Mouse (Mus musculus) frontal cortex, postnatal 36 days (tissue): ENCODE measurements around the gene Laptm4a.
"Not testable (repeated sequence)": the region's sequence is repeated elsewhere in the genome, so short reads cannot be mapped to it uniquely, and the experiment has no call there.

ENCODE experiments used
- DNase-seq, 2 experiments: peaks; one replicate each; pipeline ENCODE4 v3.0.0; 2022; ENCODE audit warnings: low spot score in 2 of 2

Gene Laptm4a

DNA sequence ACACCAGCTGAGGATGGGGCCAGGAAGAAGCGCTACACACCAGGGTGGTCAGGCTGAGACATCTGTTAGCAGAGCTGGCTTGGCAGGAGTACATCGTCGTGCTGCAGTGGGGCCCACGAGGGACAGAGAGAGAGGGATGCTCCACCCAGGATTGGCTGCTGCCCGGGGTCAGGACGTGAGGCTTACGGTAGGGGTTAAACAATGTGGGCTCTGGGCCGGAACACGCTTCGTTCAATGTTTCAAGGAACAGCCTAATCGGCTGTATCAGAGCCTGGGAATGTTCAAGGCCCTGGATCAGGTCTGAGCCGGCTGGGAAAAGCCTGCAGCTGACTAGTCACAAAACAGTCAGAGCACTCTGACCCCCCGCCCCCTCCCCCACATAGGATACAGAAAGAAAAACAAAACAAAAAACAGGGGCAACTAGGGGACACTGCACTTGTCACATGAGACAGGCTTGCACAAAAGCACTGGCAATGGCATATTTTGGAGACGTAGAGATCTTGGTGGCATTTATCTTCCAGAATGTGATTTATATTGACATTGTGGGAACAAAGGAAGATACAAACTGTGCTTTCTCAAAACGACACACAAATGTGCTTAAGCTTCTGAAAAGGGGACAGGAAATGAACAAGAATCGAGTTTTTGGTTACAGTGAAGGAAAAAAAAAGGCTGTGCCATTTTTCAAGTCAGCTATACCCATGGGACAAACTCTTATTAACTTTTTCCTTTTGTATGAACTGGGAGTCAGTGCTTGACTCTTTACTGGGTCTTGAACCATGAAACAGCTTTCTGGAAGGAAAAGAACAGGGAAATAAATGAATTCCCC is 8.4 kb upstream of the Laptm4a start:
- DNase-seq: no peak

DNA sequence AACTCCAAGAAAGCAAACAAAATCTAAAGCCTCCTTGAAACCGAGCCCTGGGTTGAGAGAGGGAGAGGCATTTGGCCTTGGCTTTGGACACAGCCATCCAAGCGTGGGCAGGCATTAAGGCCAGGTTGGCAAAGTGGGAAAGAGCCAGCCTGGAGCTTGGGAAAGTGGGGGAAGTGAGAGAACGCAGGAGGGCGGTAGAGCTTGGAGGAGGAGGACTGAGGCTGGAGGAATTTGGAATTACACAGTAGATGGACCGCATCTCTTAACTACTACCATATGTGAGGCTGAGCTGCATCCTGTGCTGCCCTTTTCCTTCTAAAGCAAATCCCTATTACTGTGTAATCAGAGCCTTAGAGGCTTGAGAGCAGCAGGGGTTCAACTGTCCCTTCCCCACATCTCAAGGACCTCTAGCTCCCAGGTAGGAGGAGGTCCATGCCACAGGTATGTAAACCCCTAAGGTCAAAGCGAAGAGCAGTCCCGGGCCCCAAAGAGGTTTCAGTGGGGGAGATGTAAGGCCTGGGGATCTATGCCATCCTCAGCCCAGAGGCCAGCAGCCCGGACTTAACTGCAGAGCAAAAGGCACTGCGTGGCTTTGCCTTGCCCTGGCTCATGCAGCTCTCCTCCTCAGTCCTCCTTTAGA is 7.6 kb upstream of the Laptm4a start:
- DNase-seq: no peak

DNA sequence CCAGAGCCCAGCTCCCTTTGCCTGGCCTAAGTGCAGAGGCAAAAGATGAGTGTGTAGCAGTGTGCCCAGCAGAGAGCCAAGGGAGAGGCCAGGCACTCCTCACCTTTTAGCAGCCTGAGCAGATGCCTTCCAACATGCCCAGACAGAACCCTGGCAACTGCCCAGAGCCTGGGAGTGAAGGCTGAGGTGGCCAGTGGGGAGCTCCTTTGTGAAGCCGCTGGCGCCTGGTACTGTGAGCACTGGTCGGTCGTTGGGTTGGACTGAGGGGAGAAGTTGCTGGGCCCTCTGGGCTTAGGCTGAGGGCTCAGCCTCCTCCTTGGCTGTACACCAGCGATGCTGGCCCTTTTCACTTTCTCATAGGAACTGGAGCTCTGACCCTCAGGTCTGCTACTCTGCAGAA is 5.1 kb upstream of the Laptm4a start:
- DNase-seq: no peak

DNA sequence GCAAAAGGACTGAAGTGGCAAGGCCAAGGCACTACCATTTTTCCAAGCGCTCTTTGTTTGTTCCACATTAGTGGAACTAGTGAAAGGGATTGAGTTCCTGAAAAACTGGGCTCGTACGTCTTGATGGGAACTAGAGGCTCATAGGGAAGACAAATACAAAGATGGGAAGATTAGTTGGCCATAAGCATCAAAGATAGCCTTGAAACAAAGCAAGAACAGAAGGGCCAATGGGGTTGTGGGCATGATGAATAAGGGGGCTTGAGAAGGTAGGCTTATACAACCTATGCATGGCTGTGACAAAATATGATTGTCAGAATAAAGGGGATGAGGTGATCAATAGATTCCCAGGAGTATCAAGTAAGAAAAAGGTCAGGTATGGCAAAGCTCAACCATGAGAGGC is 2.2 kb upstream of the Laptm4a start:
- no peak for DNase-seq

DNA sequence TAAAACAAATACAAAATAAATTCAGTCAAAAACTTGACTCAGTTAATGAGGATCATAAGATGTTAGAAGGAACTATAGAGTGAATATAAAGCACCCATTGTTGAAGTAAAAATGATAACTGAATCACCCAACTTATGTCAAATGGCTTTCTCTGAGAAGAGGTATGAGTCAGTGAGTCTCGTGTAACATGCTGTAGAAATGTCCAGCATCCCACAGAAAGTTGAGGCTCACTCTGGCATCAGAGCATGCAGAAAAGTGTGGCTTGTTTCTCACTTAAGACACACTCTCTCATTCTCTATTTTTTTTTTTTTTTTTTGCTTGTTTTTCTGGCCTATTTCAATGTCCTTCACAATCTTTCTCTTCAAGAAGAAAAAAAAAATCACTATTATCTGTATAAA is 469 bp upstream of the Laptm4a start:
- DNase-seq: no peak

DNA sequence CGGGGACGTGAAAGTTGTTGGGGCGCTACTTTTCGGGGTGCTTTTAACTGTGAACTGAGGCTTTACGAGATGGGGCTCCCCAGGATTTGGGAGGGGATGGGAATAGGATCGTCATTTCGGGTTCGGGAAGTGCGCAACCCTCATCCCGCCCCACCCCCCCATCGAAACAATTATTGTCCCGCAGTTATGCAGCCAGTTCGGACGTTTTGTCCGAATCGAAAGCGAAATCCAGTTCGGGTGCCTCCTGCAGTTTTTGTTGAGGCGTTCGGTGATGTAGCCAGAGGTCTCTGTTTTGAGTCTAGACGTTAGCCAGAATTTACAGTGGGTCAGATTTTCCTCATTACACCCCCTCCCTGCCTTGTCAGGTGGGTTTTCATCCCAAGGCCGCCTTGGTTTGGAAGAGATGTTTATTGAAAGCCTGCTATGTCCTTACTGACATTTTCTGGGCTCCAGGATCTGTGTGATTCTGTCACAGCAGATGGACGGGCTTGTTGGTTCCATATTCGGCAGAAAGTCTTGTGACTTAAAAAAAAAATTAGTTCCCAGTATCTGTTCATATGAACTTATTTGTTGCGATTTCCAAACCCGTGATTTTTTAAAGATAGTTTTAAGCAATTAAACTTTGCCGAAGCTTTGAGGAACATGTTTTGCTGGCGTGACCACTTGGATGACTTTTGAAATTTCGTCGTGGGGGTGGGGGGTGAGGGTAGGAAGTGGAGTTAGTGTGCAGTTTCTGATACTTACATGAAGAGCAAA is 1.1 kb downstream of the Laptm4a start:
- peak in 1 of 2 experiments; percentile 27 for DNase-seq

DNA sequence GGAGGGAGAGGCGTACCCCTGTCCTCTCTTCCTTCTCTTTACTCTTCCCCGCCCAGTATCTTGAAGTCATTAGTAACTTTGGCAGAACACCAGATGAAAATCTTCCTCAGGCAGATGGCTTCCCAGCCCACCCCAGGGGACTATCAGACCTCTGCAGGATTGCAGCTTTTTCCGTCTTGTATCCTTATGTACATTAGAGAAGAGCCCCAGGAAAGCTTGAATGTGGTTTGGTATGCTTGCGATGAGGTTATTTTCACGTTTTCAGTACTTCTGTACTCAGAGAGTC is 1.6 kb downstream of the Laptm4a start:
- DNase-seq: peak in 1 of 2 experiments; percentile 21

DNA sequence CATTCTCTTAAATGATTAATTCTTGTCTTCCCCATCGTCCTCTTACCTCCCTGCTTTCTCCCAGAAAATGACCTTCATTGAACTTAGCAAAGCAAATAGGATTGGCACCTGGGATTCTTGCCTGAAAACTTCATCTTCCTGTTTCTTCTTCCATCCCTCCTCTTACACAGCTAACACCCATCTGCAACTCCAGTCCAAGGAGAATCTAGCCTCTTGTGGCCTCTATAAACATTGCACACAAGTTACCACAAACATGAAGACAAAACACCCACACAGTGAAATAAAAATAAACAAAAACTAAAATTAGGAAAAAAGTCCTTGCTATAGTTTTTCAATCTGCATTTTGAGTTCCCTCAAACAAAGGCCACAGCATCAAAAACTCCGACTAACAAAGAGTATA is 2.1 kb downstream of the Laptm4a start:
- no peak for DNase-seq

DNA sequence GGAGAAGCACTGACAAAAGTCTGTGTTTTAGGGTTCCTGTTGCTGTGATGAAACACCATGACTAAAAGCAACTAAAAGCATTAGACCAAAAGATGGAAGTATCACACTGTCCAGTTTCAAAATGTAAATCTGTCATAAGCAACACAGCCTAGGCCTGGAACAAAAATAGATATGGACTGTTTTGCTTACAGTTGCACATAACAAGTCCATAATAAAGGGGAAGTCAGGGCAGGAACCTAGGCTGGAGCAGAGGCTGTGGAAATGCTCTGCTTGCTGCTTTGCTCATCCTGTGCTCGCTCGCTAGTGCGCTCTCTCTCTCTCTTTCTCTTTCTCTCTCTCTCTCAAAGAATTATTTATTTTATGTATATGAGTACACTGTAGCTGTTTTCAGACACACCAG is 6.2 kb downstream of the Laptm4a start:
- no peak for DNase-seq

DNA sequence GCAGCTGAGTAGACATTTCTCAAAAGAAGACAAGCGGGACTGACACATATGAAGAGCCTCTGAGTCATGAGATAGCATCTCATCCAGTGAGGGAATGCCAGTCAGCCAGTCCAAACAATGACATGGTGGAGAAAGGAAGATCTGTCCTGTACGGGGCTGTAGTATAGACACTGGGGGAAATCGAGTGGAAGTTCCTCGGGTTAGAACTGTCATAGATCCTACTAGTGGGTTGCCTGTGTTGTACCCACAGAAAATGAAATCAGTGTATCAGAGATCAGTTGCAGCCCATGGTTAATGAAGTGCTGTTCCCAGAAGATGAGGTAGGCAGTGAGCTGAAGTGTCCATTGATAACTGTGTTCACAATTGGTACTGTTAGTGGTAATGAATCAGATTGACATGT is 7.3 kb downstream of the Laptm4a start:
- no peak for DNase-seq

DNA sequence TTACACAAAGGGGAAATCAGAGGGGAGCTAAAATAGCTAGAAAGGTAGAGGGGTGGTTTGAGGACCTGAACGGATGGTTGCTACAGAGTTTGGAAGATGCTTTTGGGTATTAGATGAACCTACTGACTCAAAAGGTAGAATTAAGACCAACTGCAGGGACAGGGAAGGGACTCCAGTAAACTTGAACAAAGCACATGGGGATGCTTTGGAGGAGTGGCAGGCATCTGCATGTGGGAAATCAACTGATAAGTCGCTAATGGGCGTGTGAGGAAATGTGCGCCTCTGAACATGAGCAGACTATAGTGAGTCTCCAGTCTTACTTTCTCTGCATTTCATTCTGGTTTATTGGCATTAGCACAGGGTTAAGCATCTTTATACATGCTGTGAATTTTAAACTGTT is 9.6 kb downstream of the Laptm4a start:
- DNase-seq: no peak

DNA sequence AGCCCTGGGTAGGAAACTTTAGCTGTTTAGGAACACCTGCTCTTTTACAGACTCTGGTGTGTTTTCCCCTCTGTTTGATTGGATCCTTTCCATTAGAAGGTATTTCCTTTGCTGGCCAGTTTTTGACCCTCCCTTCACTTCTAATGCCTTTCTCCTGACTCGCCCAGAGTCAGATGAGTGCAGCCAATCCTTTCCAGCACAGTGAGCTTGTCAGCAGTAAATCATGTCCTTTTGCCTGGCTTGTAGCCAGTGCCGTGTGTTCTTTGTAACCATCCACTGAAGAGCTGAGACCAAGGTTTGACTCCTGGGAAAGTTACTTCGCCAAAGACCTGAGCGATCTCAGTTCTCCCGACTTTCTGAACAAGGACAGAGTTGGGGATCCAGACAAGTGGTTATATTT is 13.9 kb downstream of the Laptm4a start:
- DNase-seq: no peak

DNA sequence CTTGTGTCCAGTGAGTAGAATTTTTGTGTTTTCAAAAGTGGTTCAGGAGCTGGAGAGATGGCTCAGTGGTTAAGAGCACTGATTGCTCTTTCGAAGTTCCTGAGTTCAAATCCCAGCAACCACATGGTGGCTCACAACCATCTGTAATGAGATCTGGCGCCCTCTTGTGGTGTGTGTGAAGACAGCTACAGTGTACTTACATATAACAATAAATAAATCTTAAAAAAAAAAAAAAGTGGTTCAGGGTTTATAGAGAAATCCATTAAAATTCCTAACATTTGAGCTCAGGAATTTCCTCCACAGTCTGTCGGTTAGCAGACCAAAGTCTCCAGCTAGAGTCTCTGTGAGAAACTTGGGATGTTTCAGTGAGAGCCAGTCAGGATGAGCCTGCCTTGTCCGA is 14.7 kb downstream of the Laptm4a start:
- DNase-seq: not testable (repeated sequence)

DNA sequence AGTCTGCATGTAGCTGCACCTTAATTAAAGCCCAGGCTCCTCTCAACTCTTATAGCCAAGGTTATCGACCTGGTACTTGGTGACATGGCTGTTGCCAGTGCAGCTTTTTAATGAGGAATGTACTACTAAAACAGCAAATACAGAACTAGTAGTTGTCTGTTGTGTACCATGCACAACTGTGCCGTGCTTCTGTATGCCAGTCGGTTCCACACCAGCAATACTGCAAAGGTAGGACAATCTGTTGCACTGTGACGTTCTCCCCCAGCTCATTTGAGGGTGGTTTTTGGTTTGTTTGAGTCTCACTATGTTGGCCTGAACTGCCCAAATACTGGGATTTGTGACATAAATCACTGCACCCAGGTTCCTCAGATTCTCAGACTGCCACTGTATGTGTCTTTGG is 18.0 kb downstream of the Laptm4a start:
- no peak for DNase-seq

DNA sequence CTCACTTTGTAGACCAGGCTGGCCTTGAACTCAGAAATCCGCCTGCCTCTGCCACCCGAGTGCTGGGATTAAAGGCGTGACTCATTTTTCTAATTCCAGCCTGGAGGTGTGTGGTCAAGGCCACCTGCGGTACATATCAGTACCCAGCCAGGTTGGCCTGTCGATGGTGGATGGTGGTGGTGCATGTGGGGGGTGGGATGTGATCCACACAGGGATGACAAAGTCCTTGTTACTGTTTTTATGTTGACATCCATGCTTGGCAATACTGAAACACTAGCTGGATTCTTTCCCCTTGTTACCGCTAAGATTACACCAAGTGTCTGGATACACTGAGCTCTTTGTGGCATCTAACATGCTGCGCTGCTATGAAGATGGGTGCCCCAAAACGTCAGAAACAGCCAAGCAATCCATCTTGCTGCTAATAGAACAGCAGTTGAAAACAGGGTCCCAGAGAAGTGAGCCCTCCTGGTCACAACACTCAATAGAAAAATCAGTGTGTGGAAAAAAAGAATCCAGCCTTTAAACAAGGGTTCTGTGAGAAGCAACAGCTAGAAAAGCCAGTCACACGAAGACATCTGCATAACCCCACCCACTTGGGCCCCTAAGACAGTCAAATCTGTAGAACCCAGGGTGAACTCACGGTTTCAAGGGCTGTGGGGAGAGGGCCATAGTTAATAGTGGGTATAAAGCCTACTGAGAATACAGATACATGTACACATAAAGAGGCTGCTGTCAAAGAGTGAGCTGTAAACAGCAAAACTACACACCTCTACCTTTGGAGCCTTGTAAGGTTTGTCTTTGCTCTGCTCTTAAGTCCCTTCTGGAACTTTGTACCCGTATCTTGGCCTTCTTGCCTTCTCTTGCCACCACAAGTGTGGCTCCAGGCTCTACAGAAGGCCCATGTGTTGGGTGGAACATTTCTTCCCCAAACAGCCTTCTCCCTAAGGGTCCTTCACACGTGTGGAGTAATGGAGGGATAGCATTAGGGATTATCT is 18.8 kb downstream of the Laptm4a start:
- DNase-seq: no peak

DNA sequence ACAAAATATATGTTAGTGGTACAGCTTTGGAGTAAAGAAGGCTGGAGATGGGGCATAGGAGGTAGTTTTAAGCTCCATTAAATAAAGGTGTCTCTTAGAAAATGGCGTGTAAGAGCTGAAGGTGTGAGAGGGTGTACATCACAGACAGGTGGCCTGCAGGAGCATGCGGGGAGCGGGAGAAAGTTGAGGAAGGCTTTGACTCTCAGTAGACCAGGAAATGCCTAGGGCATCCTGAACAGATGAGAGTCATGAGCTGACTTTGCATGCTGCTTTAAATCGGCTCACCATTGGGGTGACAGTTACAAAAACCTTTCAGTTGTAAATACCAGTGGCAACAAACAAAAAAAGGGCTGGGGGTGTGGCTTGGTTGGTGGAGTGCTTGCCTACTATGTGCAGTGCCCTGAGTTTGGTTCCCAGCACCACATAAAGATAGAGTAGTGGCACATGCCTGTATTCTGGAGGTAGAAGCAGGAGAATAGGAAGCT is 19.7 kb downstream of the Laptm4a start:
- no peak for DNase-seq

DNA sequence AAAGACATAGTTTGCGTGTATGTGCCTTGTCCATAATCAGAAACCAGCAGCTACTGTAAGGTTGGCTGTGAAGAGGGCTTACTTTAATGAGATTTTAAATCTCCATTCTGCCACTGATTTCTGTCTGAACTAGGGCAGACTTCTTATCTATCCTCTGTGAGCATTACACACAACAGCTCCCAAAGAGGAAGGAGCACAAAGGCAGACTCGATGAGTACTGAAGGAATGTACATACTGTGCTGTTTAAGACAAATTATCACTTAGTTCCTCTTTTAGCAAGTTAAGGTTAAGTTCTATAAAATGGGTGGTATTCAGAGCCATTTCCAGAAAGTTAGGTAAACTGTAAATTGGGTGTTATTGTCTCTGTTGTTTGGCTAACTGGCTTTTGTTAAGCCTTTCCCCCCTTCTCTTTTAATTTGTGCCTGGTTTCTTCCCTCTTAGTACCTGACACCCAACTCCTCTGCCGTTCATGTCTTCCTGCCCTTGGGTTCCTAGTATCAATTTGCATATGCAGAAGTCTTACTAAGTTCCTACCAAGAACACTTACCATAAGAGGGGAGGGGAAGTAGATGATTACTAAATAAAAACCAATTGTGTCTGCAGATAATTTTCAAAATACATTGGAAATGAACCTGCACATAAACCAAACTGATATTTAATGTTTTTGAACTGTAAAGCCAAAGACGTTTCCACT is 20.4 kb downstream of the Laptm4a start:
- DNase-seq: no peak

DNA sequence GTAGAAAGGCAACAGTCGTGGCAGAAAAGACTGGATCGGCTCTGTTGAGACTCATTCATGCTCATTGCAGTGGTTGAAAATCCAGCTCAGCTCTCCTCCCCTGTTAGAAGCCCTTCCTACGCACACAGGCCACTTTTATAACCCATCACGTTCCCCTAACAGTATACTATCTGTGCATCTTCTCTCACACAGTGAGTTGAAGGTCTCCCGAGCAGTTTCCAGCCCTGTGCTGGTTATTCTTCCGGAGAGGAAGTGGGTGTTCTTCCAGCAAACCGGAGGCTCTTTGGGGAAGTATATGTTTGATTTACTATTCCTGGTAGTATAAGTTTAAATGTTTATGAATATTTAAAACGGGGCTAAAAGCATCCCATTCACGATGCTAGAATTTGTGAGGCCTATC is 25.7 kb downstream of the Laptm4a start:
- DNase-seq: no peak

DNA sequence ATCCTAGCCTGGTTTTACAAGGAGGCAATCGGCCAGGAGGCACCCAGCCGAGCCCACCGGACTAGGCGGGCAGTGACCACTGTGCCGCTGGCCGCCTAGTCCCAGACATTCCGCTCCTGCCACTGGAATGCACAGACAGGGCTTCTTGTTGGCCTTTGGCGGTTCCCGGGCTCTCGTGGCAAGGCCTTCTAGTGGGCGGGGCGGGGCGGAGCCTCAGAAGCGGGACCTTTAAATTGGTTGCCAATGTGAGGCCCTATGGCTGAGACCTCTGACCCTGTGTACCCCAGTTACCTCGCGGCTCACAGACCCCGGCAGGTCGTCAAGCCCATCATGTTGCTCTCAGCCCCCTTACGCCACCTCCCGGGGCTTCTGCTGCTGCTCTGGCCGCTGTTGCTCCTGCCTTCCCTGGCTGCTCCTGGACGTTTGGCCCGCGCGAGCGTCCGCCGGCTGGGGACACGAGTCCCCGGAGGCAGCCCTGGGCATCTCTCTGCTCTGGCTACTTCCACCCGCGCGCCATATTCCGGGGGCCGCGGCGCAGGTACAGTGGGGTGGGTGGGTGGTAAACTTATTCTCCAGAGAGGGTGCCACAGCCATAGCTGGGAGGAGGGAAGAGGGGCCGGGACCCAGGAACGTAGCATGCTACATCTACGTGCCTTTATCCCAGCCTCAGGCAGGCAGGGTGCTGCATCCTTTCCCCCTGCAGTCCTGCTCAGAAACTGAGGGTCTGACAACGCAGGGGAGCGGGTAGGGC is 26.4 kb downstream of the Laptm4a start, which contains the start of gene Matn3:
TSS of gene Matn3 (plus strand) at position 216 of the 751 bp plus-strand sequence.
- DNase-seq: peak in 1 of 2 experiments; percentile 17

DNA sequence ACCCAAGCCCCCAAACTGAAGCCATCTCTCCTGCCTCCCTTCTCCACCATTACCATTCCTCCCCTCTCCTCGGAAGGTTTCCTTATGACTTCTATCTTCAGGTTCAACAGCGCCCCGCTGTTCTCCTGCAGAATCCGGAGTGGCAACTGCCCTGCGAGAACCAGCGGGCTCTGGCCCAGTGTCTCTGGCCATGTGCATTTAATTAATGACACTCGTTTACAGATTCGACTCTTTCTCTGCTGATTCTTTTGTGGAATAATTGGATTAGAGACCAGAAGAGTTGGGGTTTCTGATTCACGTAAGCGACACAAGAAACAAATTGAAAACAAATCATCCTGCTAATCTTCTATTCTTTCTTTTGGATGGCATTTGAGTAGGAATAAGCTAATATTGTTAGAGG is 31.7 kb downstream of the Laptm4a start:
- DNase-seq: no peak
